Mouse (Mus musculus) neural tube, embryonic 10.5 days (tissue): ENCODE data around the gene Fkbp7.

ENCODE experiments used
- DNase-seq: peaks from one replicate; pipeline ENCODE4 v3.0.0-alpha.2; 2017; ENCODE audit warnings: low spot score; ENCODE audit errors: extremely low spot score

Fkbp7 gene

GRCm38 (mm10) chr2:76672966-76673392, at the start of gene Fkbp7:
Gene Fkbp7, minus strand, starts transcription at chr2:76673116.
- DNase-seq = peak; percentile 93

GRCm38 (mm10) chr2:76719650-76720049, 46.7 kb upstream of the Fkbp7 start:
- DNase-seq = no peak

DNA sequence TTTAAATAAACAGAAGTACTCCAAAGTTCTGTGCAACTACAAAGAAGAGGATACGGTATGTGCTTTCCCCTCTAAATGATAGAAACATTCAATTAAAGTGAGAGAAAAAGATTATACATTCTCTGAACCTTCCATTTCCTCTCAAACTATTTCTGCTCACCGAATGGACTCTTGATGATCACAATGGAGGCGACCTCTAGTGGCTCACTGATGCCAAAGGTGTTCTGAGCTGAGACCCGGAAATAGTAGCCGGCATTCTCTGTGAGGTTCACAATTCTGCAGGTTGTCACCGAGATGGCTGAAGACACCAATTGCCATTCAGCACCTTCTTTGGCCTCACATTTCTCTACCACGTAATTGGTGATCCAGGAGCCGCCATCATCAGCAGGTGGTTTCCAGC, 42.1 kb upstream of the Fkbp7 start:
- no peak for DNase-seq

DNA sequence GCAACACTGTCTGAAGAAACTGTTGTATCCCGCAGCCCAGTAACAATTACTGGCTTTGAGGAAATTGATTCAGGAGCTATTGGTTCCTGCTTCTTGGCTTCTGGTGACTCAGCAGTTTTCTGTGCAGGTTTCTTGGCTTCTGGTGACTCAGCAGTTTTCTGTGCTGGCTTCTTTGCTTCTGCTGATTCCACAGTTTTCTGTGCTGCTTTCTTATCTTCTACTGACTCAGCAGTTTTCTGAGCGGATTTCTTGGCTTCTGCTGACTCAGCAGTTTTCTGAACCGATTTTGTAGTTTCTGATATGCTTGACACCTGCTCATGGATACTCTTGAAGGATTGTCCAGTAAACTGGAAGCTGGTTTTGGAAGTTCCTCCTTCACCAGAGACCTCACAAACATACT, 35.6 kb upstream of the Fkbp7 start:
- no peak for DNase-seq

DNA sequence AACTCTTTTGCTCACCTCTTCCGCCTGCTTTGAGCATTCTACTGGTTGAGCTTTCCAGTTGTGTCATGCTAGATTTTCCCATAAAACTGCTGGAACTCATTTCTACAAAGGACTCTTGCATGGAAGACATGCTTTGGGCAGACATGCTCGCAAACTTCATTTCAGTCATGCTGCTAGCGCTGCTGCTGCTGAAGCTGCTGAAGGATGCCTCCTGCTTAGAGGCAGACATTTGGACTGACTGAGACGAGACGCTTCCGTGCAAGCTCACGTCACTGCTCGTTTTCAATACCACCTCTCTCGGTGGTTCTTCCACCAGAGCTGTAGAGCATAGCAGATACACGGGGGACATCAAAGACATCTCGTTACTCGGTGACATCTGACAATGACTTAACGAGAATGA, 32.7 kb upstream of the Fkbp7 start:
- DNase-seq = no peak

DNA sequence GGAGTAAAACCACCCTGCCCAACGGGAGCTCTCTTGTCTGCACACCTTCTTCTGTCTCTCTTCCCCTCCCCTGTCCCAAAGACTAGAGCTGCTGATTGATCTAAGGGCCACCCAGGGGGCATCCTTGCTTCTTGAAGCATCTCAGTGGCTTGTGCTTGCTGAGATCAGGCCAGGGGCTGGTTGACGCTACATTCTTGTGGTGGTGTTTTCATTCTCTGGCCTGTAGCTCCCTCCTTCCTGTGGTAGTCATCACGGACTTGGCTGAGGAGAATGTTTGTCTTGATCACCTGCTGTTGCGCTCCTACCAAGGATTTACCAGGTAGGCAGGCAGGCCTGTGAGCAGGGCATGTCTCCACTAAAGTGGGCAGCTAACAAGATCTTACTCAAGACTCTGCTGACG, 29.8 kb upstream of the Fkbp7 start:
- DNase-seq = no peak

DNA sequence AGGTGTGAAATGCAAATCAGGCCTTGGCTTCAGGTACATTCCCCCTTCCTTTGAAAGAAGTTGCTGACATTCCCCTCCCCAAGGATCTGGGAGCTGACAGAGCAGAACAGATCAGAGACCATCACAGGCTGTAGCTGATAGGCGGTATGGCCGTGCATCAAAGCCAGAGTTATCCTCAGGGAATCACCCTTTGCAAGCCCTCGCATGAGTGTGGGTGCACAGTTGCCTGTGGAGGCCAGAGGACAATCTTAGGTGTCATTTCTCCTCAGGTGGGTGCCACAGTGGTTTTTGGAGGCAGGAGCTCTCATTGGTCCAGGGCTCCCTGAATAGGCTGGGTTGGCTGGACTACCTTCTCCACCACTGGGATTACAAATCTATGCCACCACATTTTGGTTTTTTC, 29.3 kb upstream of the Fkbp7 start:
- no peak for DNase-seq

DNA sequence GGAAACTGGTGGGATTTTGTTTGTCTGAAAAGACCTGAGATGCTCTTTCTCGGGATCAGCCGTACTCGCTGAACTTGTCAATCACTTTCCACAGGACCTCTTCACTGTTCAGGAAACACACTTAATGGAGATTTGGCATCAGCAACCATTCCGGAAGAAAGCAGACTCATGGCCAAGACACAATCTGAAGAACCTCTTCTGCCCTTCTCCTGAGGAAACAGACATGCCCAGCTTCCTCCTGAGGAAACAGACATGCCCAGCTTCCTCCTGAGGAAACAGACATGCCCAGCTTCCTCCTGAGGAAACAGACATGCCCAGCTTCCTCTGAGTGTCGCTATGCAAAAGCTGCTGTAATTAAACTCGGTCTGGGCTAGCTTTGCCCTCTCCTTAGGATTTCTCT, 22.4 kb upstream of the Fkbp7 start:
- DNase-seq = no peak

DNA sequence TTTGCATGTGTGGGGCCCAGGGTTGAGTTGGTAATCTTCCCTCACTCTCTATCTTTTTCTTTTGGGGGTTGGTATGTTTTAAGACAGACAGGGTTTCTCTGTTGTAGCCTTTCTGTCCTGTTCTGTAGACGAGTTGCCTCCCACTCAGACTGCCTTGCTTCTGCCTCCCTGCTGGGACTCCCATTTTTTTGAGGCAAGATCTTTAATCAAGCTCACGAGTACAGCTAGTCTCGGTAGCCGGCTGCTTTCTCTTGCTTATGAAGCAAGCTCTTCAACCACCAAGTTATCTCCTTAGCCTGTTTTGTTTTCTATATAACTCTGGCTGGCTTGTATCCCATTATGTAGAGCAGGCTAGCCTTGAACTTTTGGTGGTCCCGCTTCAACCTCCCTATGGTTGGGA, 20.8 kb upstream of the Fkbp7 start:
- DNase-seq = no peak

DNA sequence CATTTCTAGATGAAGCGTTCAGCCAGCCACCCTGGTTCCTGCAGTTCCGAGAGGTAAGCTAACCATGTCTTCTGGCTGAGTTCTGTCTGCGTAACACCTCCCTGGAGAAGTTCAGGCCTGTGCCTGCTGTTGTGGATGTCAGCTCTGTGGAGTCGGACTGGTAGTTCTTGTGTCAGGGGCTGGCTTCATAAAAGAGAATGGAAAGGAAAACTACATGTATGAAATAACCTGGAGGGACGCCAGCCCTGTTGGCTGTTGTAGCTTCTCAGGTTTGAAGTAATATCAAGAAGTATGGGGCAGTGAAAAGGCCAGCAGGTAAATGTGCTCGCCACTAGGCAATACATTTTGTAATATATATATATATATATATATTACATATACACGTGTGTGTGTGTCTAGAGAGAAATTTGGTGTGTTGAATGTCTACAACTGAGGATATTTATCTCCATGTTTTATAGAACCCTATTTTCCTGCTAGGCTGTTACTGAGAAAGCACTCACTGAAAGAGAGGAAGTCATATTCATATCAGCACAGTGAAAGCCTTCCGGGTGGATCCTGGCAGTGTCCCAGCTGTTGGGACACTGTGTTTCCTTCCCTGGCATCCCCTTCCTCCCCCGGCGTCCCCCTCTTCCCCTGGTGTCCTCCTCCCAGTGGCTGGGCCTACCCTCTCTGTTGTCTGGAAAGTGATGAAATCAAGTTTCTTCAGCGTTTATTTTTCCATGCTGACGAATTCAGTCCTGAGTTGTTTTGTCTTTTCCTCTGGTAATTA, 17.7 kb upstream of the Fkbp7 start:
- DNase-seq = no peak

DNA sequence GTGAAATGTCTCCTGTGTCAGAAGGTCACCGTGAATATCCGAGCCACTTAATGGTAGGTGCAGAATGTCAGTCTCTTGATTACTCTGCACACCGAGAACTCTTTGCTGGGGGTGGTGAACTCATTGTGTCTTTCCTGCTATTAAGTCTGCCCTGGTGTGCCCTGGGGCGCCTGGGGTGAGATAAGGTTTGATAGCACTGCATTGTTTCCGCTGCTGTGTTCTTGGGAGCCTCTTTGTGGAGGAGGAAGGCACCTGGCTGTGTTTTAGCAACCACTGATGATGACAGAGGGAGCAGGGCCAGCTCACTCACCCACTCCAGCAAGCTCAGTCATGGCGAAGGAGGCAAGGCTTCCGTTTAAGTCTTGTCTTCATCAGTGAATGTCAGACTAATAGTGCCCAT, 15.2 kb upstream of the Fkbp7 start:
- DNase-seq = no peak

GRCm38 (mm10) chr2:76687608-76688007, 14.7 kb upstream of the Fkbp7 start:
- no peak for DNase-seq

- DNase-seq = no peak
These were observed 14.1 kb upstream of the Fkbp7 start for GRCm38 (mm10) chr2:76686986-76687385.

DNA sequence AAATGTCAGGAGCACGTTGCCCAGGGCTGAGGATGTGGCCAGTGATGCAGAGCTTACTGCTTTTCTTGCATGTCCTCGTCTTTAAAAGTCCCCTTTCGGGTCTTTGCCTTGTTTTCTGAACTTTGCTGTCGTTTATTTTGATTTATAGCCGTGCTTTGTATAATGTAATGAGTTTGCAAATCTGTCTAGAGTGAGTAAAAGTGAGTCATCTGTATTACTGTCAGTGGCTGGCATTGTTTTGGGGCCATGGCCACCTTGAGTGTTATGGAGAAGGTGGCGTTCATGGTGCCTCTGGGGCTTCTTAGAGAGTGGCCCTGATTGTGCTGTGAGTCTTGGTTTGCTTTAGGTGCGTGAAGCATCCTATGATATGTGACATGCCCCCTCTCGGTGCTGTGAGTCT, 9.4 kb upstream of the Fkbp7 start:
- DNase-seq = no peak

DNA sequence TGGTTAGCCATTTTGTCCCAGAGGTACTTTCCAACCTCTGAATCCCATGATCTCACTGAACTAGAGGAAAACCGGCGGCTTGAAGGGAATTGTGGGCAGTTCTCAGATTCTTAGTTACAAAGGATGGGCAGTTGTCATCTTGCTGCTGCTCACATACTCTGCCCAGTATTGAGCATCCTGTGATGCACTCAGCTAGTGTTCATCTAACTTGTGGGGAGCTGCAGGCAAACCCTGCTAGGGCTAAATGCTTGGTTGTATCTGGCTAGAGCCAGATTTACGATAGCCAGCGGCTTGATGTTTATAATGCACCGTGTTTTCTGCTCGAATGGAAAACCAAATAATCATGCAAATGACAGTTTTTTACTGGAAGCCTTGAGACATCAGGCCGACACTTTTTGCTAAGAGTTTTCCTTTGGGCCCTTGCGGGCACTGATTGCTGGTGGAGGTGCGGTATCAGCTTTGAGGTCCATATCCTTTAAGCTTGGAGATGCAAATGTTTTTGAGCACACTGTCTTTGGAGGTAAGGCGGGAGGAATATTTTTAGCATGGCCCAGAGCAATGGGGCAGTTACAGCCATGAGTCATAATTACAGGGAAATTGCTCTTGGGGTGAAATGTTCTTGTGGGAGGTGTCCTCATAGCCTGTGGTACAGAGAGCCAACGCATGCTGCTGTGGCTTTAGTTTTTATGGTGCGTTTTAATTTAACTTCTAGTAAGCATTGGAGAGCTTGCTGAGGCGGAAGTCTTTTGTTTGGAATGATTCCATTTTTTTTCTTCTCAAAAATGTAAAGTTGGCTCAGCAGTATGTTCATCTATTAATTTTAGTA, 3.7 kb upstream of the Fkbp7 start:
- peak; percentile 24 for DNase-seq

GRCm38 (mm10) chr2:76675949-76676348, 3.0 kb upstream of the Fkbp7 start:
- no peak for DNase-seq

DNA sequence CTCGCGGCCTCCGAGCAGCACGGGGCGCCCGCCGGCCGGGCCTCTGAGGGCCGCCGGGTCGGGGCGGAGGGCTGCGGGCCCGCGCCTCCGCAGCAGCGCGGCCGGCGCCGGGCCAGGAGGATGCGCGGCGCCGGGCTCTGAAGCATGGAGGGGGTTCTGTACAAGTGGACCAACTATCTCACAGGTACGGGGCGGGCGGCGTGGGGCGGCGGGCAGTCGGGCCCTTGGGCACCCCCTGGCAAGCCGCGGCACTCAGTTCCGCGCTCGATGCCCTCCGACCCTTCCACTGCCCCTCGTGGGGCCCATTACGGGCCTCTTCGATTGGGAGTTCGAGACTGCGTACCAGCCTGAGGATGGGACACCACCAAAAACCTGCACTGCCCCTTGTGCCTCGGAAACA, 2.5 kb upstream of the Fkbp7 start:
- DNase-seq = no peak

- DNase-seq = peak; percentile 84
These were observed 2.0 kb upstream of the Fkbp7 start, which contains the start of gene Plekha3 for GRCm38 (mm10) chr2:76674725-76675427. Gene Plekha3, plus strand, starts transcription at chr2:76675281.

DNA sequence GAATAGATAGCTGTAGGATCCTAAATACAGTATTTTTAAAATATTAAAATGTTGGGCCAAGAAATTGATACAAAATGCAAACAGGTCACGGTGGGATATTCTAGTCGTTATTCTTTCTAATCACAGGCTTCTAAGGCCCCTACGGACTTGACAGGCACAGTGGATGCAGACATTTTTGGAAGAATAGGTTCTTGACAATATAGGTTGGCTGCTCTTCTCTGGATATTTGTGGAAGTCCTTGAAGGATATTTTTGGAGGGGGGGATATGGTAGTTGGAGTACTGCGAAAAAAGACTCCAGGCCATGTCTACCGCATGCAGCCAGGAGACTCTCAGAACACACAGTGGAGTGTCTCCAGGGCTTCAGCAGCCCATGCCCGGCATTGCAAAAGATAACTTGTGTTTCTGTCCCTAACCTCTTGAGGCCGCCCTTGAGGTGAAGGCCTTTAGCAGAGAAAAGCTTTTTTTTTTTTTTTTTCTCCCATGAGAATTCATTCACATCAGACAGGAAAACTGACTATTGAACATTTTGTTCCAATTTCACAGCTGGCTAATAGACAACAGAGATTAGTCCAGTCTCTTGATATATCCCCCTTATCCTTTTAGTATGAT, 661 bp upstream of the Fkbp7 start:
- DNase-seq = peak; percentile 40

DNA sequence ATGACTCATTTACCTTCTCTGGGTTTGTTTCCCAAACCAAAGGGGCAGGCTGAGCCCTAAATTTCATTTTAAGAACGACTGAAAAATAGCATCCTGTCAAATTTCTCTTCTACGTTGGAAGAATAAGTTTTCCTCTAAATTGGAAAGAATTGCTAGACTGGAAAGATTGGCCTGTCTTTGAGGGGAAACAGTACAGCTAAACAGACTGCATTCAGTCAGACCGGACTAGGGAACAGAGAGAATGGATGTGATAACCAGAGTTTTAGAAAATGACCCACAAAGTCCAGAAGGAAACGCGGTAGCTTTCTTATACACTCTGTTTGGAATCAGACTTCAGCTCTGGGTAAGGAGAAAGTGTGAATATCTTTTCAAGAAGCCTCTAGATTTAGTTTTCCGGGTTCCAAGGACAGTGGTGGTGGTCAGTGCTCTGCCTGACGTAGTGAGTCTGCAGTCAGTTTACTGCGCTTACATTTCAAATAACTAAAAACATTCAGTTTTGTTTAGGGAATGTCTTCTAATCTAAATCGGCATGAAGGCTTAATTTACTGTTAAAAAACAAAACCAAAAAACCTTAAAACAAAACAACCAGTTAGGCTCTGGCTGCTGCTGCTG, 676 bp downstream of the Fkbp7 start:
- no peak for DNase-seq

GRCm38 (mm10) chr2:76671641-76672040, 1.3 kb downstream of the Fkbp7 start:
- DNase-seq = no peak
